Mouse (Mus musculus) urinary bladder, adult 2 months (tissue): Measurements from ENCODE around the gene Pigg. TPM values are rescaled to one million over a fixed set of nuclear protein-coding genes. Genes with fewer than 3 reads are reported as not detected.
A peak's percentile ranks its signal among the peaks of the same experiment; 100 is the strongest.
"Not testable (repeated sequence)": the region's sequence is repeated elsewhere in the genome, so short reads cannot be mapped to it uniquely, and the experiment has no call there.

Experiments
- DNase-seq: peaks from one replicate; pipeline ENCODE4 v3.0.0; 2022; ENCODE audit warnings: low spot score
- polyA plus RNA-seq: library from polyadenylated mRNA; depleted of rRNA; stranded (reverse); fragments of >200 nt; gene quantifications from 2 replicates; pipeline ENCODE4 v1.2.3, GENCODE M21; 2012; rRNA removed

Pigg gene
- polyA plus RNA-seq: 8.7 and 9.1 TPM in 2 replicates

- peak; percentile 95 for DNase-seq
These were observed at the start of gene Pigg for GRCm38 (mm10) chr5:108312224-108313064. Gene Pigg, plus strand, starts transcription at chr5:108312609.

GRCm38 (mm10) chr5:108262722-108263121 is 49.7 kb upstream of the Pigg start:
- no peak for DNase-seq

DNA sequence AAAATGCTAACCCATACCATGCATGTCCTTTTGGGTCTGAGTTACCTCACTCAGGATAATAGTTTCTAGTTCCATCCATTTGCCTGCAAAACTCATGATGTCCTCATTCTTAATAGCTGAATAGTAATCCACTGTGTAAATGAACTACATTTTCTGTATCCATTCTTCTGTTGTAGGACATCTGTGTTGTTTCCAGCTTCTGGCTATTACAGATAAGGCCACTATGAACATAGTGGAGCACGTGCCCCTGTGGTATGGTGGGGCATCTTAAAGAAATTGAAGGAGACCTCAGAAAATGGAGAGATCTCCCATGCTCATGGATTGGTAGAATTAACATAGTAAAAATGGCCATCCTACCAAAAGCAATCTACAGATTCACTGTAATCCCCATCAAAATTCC is 48.6 kb upstream of the Pigg start:
- not testable (repeated sequence) for DNase-seq

- DNase-seq: no peak
These were observed 45.4 kb upstream of the Pigg start for GRCm38 (mm10) chr5:108266990-108267389.

DNA sequence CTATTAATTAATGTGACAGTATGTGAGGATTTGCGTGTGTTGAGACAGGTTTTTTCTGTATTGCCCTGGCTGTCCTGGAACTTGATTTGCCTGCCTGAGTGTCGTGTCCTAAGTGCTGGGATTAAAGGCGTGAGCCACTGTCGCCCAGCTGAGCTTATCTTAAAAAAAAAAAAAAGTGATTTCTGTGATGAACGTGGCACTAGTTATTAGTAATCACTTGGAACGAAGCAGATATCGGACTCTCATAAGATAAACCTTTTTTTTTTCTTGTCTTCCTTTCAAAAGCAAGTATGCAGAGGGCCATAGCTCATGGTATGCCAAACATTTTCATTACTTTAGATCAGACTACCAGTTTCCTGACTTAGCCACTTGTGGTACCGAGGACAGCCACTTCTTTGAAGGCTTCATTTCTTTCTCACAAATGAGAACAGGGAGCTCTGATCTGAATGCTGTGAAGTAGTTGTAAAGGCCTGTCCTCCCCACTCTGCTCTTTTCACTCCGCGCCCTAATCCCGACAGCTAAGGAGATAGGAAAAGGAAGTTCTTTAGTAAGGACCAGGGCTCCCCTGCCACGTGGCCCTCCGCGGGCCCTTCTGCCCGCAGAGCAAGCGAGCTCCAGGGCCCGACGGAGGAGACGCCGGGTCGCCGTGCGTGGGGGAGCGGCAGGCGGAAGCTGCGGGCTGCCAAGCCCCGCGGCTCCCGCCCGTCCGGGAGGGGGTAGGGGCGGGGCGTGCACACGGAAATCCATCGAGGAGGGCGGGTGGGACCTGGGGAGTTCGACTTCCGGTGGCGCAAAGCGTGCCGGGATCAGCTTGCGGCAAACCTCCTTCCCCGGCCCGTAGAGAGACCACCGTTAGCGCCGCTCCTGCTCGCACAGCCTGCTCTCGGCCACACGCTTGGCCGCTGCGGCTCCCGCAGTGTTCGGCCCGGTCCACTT is 44.0 kb upstream of the Pigg start, which contains the start of gene Dr1:
TSS of gene Dr1 (plus strand) at position 771 of the 936 bp plus-strand sequence.
- peak; percentile 76 for DNase-seq

GRCm38 (mm10) chr5:108269063-108269810 is 43.2 kb upstream of the Pigg start:
- DNase-seq: no peak

DNA sequence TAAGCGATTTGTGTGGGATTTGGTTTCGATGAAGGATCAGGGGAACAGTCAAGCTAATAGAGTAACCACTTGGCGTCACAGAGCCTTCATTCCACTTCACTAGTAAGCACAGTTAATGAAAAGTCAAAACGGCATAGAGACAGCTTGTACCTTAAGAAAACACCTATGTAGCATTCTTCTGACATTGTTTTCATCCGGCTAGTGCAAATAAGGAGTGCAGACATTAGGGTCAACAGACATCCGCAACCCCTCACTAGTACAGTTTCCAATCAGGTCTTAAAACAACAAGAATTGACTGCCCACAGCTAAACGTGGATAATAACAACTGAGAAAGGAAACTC is 42.6 kb upstream of the Pigg start:
- DNase-seq: no peak

GRCm38 (mm10) chr5:108270415-108270814 is 42.0 kb upstream of the Pigg start:
- no peak for DNase-seq

DNA sequence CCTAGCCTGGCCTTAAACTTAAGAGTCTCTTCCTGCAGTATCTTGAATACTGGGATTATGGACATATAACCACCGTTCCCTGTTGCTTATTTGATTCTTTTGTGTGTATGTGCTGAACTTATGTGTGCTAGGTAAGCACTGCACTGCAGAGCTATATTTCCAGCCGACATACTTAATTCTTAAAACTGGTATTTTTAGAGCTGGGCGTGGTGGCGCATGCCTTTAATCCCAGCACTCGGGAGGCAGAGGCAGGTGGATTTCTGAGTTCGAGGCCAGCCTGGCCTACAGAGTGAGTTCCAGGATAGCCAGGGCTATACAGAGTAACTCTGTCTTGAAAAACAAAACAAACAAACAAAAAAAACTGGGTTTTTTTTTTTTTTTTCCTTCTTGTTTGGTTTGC is 41.1 kb upstream of the Pigg start:
- not testable (repeated sequence) for DNase-seq

GRCm38 (mm10) chr5:108286957-108287356 is 25.5 kb upstream of the Pigg start:
- no peak for DNase-seq

GRCm38 (mm10) chr5:108301567-108301966 is 10.8 kb upstream of the Pigg start:
- DNase-seq: no peak

- no peak for DNase-seq
These were observed 854 bp downstream of the Pigg start for GRCm38 (mm10) chr5:108313065-108313860.

DNA sequence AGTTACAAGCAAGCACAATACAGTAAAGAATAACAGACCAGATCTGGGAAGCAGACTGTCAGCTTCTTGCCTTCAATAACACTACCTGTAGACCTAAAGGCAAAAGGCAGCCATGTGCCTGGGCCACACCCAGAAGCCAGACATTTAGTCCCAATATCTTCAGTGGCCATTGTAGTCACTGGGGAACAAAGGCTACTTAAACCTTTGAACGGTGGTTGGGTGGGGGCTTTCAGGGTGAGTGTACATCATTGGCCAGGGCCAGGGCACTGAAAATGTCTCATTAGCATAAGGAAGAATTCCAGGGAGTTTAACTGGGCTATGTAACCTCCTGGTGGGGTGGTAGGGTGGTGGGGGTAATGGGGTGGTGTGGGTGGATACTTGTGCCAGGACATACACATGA is 18.6 kb downstream of the Pigg start:
- DNase-seq: no peak

DNA sequence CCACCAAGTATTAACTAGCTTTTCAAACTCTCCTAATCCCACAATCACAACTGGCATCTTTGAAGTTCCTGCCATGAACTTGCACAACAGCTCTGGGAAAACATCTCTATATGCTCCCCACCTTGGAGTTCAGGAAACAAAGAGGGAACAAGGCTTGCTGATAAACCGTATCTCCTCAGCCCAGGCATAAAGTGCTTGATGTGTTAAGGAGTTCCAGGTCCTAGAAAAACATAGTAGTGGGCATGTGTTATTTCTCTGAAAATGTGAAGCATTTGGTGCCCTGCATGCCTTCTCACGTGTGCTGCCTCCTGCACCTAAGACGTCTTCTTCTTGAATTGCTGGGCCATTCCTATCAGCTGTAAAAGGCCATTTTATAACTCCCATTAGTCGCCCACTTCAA is 25.0 kb downstream of the Pigg start:
- no peak for DNase-seq

GRCm38 (mm10) chr5:108338049-108338448 is 25.6 kb downstream of the Pigg start:
- DNase-seq: no peak

DNA sequence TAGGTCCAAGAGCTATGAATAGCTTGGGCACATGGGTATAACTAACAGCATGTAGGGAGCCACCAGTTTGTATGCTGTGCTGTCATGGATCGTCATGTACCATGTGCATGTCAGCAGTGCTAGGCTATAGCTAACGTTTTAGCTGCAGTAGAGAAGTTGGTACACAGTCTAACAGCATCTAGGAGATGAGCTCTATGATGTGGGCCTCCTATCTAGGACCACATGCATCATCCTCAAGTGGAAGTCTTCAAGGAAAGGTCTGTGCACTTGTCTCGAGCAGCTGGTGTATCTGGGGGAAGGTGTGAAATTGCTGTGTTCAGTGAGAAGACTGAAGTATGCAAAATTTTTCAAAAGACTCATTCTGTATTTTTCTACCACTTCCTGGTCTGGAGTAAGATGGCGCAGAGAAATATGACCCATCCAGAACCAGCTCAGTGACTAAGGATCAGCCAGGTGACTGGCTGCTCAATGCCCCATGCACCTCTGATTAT is 31.3 kb downstream of the Pigg start:
- DNase-seq: no peak

DNA sequence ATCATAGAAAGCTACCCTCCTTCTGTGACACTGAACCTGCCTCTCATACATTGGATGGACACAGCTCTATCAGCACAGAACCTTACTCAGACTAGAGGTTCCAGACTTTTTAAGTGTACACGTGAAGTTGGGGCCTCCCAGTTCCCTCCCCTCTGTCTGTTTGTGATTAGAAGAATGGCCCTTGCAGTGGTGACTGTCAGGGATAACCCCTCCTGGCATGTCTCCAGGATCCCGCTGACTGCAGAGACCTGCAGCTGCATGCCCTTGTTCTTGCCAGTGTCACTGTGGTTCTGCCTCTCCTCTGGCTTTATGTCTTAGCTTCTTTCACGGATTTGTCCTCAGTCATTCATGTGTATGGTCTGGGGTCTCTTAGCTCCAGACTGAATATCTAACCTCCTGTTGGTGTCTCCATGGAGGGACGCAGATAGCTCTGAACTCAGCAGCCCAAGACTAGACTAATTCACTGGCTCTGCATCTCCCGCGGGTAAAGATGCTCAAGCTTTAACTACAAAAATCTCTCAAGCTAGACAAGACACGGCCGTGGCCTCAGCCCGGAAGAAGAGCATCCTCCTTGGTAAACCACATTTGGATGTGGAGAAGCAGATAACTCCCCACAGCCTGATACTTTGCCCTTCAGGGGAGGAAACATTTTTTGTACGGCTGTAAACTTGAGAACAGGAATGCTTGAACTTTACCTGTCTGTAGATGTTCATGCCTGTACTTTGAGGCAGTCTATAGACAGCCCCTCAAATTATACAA is 33.1 kb downstream of the Pigg start:
- no peak for DNase-seq

DNA sequence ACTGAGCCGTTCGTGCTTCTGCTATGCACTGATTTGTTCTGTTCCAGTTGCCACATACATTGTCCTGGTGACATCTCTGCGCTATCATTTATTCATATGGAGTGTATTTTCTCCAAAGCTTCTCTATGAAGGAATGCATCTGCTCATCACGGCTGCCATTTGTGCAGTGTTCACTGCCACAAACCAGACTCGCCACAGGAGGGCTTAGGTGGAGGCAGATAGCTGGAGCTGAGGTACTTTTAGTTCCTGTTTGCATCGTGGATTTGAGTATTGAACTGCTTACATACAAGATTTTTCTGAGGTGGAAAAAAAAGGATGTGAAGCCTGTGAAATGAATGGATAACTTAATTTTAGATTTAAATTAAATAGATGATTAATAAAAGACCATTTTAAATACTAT is 35.4 kb downstream of the Pigg start:
- no peak for DNase-seq

DNA sequence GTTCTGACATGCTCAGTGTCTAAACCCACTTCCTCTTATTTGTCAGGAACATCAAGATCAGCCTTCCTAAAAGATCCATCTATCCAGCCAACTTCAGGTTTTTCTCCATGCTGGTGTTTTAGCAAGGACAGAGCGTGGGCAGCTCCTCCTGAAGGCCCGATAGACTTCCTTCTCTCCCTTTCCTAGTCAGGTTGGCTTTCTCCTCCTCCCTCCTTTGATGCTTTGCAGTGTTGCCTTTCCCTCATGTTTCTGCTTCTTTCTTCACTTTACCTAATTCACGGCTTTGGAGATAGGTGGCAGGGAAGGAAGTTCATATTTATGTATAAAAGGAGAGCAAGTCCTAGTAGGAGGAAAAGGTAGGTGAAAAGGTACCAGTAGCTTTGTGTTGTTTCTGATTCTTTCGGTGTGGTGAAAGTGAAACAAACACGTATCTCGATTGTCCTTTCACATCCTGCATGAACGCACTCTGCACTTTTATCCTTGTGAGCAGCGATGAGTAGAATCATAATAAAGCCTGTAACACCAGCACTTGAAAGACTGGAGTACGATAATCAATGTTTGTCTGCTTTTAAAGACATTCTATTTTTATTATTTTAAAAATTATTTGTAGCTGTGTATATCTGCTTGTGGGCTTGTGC is 37.2 kb downstream of the Pigg start:
- DNase-seq: no peak

DNA sequence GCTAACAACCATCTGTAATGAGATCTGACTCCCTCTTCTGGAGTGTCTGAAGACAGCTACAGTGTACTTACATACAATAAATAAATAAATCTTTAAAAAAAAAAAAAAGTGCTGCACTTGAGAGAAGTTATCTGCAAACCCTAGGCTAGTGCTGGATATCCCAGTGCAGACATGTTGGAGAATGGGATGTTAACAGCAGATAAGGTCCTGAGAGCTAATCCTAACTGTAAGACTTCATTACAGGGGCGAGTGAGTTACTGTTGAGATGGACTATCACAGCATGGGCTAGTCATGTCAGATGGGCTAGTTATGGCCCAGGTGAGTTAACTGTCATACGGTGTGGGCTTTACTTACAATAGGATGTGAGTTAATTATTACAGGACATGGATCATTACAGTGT is 41.6 kb downstream of the Pigg start:
- DNase-seq: no peak
